Mouse (Mus musculus) heart, embryonic 15.5 days (tissue): ENCODE measurements around the gene Coq10a. TPM values are rescaled to one million over a fixed set of nuclear protein-coding genes. Genes with fewer than 3 reads are reported as not detected.

Experiments
- ATAC-seq: fragments of 200-750 bp; cut with Nextera tagmentation; replicated peaks from 2 replicates; pipeline ENCODE4 v1.8.0; 2017; ENCODE audit warnings: low read depth, moderate TSS enrichment; ENCODE audit not compliant: insufficient number of reproducible peaks, insufficient read depth, low FRiP score
- H3K27ac ChIP-seq: fragments of 300-500 bp; sonication (generic); 2 replicates; pipeline ENCODE4 v1.5.1; 2015; ENCODE audit warnings: mild to moderate bottlenecking, inconsistent platforms
- H3K27me3 ChIP-seq: fragments of 300-500 bp; sonication (generic); 2 replicates; pipeline ENCODE4 v1.6.1; 2015; ENCODE audit warnings: inconsistent platforms
- H3K36me3 ChIP-seq: fragments of 300-500 bp; sonication (generic); 2 replicates; pipeline ENCODE4 v1.6.1; 2015; ENCODE audit warnings: mild to moderate bottlenecking, inconsistent platforms
- H3K4me1 ChIP-seq: fragments of 300-500 bp; sonication (generic); replicated peaks from 2 replicates; pipeline ENCODE4 v1.6.1; 2015; ENCODE audit warnings: inconsistent platforms
- H3K4me2 ChIP-seq: fragments of 300-500 bp; sonication (generic); 2 replicates; pipeline ENCODE4 v1.6.1; 2015; ENCODE audit warnings: inconsistent platforms, mild to moderate bottlenecking, moderate library complexity
- H3K4me3 ChIP-seq: fragments of 300-500 bp; sonication (generic); 2 replicates; pipeline ENCODE4 v1.5.1; 2015; ENCODE audit warnings: mild to moderate bottlenecking, inconsistent platforms
- H3K9ac ChIP-seq: fragments of 300-500 bp; sonication (generic); 2 replicates; pipeline ENCODE4 v1.6.1; 2015; ENCODE audit warnings: mild to moderate bottlenecking, inconsistent platforms
- H3K9me3 ChIP-seq: fragments of 300-500 bp; sonication (generic); replicated peaks from 2 replicates; pipeline ENCODE4 v1.6.1; 2016; ENCODE audit warnings: inconsistent platforms
- WGBS: fragments of 180-500 bp; shearing (Covaris S2); methylation state at CpG from one replicate; pipeline ENCODE4 v1.1.7; 2015; ENCODE audit warnings: mixed read lengths; 5-methylcytosine and 5-hydroxymethylcytosine counted together
- polyA plus RNA-seq: library from polyadenylated mRNA; unstranded; fragments of >200 nt; fragmentation: Nextera tagmentation; extraction: Ambion mirVana; gene quantifications from 2 replicates; pipeline ENCODE4 v1.2.1, GENCODE M21; 2015

Coq10a gene
- polyA plus RNA-seq, 1 experiment from 2014 or later: 17.0 TPM

DNA sequence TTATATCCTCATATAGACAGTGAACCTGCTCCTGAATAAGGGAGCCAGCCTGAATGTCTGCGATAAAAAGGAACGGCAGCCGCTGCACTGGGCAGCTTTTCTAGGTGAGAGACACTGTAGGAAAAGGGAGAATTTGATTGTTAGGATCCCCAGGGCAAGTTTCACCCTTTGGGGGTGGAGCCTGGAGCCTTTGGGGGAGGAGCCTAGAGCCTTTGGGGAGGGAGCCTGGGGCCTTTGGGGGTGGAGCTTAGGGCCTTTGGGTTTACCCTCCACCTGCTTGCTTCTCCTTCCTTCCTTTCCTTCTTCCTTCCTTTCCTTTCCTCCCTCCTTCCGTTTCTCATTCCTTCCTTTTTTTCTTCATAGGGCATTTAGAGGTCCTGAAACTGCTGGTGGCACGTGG lies 11.8 kb upstream of the Coq10a start:
- no peaks in the 10 kb centered on the region for H3K27me3 ChIP-seq
- H3K36me3 ChIP-seq: peaks cover 70% of the 10 kb centered on the region
- no peak overlapping the region for H3K27ac ChIP-seq
- no peaks in the 10 kb centered on the region for H3K9me3 ChIP-seq
- no peak overlapping the region for H3K4me2 ChIP-seq
- WGBS: 89% methylated on average over 5 of the region's 5 CpGs
- ATAC-seq: no peak
- no peak overlapping the region for H3K9ac ChIP-seq
- H3K4me3 ChIP-seq: no peak overlapping the region
- H3K4me1 ChIP-seq: peaks cover 24% of the 10 kb centered on the region

DNA sequence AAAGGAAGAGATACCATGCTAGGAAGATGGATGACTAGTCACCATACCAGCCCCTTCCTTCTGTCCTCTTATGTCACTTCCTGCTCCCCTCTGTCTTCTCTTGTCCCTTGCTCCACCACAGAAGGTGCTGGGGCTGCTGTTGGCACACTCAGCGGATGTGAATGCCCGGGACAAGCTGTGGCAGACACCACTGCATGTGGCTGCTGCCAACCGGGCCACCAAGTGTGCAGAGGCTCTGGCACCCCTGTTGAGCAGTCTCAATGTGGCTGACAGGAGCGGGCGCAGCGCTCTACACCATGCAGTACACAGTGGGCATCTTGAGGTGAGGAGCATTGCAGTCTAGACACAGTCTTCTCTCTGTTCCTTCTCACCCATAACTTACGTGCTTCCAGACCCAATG lies 10.5 kb upstream of the Coq10a start:
- no peak overlapping the region for H3K9ac ChIP-seq
- H3K4me1 ChIP-seq: peaks cover 24% of the 10 kb centered on the region
- H3K27ac ChIP-seq: no peak overlapping the region
- no peak overlapping the region for H3K4me3 ChIP-seq
- H3K36me3 ChIP-seq: peaks cover 57% of the 10 kb centered on the region
- no peaks in the 10 kb centered on the region for H3K9me3 ChIP-seq
- H3K4me2 ChIP-seq: no peak overlapping the region
- H3K27me3 ChIP-seq: no peaks in the 10 kb centered on the region
- WGBS: 94% methylated on average over 7 of the region's 7 CpGs
- ATAC-seq: no peak

DNA sequence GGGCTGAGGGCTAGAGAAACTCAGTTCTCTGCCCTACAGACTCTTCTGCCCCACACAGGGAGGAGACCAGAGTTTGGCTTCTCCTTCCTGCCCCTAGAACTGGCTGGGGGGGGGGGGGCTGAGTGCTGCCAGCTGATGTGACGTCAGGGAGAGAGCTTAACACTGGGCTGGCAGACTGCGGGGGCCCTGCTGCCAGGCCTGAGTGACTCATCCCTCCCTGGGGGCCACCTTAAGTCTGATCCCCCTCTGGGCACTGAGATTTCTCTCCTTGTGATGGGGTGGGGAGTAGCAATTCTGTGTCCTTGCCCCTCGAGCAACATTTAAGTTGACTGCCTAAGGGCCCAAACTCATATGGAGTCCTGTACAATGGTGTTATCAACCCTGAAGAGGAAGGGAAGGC lies 9.7 kb upstream of the Coq10a start:
- Histone ChIP-seq H3K36me3 (peaks cover 49% of the 10 kb centered on the region), H3K9me3 (no peaks in the 10 kb centered on the region), H3K9ac (peak overlapping the region; percentile 98), H3K4me3 (peak overlapping the region; percentile 85), H3K27me3 (no peaks in the 10 kb centered on the region), H3K4me2 (peak overlapping the region; percentile 90), H3K4me1 (peaks cover 24% of the 10 kb centered on the region), H3K27ac (no peak overlapping the region)
- no peak for ATAC-seq
- 55% methylated on average over 3 of the region's 3 CpGs for WGBS

DNA sequence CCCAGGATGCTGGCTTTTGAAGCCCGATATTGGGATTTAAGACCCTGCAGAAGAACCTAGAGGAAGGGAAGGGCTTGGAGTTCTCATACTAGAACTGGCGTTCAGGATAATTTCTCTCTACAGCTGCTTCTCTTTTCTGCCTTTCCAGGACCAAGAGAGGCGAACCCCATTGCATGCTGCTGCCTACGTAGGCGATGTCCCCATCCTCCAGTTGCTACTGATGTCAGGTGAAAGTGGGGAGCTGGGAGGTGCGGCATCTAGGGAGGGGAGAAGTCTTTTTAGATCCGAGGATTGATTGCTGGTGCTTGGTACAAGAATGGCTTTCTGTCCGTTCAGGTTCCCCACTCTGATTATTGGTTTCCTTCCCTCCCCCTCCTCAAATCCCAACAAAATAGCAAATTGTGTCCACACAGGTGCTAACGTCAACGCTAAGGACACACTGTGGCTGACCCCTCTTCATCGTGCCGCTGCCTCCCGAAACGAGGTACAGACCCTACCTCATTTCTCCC lies 9.2 kb upstream of the Coq10a start:
- peak overlapping the region; percentile 85 for H3K4me3 ChIP-seq
- H3K9ac ChIP-seq: peak overlapping the region; percentile 98
- no peaks in the 10 kb centered on the region for H3K27me3 ChIP-seq
- peaks cover 29% of the 10 kb centered on the region for H3K4me1 ChIP-seq
- H3K9me3 ChIP-seq: no peaks in the 10 kb centered on the region
- no peak for ATAC-seq
- peaks cover 45% of the 10 kb centered on the region for H3K36me3 ChIP-seq
- 64% methylated on average over 14 of the region's 14 CpGs for WGBS
- peak overlapping the region; percentile 90 for H3K4me2 ChIP-seq
- H3K27ac ChIP-seq: peak overlapping the region; percentile 96

DNA sequence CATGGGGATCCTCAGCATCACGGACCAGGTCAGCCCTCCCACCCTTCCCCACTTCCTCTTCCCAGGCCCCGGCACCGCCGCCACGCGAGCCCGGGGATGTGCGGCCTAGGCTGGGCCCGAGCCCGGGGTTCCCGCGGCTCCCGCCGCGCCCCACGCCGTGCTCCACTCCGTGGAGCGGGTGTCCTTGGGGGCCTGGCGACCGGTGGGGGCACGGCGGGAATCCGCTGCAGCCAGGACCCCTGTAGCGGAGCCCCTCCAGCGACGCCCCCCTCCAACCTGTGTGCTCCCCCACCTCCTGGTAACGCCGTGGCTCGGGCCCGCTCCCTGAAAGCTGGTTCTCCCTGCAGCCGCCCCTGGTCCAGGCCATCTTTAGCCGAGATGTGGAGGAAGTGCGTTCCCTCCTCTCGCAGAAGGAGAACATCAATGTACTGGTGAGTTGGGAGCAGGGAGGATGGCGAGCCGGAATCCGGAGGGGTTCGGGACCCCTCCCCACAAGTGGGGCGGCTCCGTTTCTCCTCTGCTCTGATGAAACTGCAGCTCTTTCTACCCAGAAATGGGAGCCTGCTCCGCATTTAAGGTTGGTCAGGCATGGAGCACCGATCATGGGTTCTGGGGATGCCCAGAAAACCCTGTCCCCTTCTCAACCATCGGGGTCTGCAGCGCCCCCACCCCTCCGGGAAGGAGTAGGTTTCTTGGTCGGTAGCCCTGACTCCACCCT lies 8.6 kb upstream of the Coq10a start:
- H3K4me2 ChIP-seq: peak overlapping the region; percentile 90
- peaks cover 39% of the 10 kb centered on the region for H3K36me3 ChIP-seq
- peak overlapping the region; percentile 96 for H3K27ac ChIP-seq
- H3K4me3 ChIP-seq: peak overlapping the region; percentile 85
- H3K9ac ChIP-seq: peak overlapping the region; percentile 98
- H3K4me1 ChIP-seq: peaks cover 32% of the 10 kb centered on the region
- H3K27me3 ChIP-seq: no peaks in the 10 kb centered on the region
- peak; percentile 65 for ATAC-seq
- H3K9me3 ChIP-seq: no peaks in the 10 kb centered on the region
- 0% methylated on average over 47 of the region's 47 CpGs for whole genome bisulfite sequencing

DNA sequence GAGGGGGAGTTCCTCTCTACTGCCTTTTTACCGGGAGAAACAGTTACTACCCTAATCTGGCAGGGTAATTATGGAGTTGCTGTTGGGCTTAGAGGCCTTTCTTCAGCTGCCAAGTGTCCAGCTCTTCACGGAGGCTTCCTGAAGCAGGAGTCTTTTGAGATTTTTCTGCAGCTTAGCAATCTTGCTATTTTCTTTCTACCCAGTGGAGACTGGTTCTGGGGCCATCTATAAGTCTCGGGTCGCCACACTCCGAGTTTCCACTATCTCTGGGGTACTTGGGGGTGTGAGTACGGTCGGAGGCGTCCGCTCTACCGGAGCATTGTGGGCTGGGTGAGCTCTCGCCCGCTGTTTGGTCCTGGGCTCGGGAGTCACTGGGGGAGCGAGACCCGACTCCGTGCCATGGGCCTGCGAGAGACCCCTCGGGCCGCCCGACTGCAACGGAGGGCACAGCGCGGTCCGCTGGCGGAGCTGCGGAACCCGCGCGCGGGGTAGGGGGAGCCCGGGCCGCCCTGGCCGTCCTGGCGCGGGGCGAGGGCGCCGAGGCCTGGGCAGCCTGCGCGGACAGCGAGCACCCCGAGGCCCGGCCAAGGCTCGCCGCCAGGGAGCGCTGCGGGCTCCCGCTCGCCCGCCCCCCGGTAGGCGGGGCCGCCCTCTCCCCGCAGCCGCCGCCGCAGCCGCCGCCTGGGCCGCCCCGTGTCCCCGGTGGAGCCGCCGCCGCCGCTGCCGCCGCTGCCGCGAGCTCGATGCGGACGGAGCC lies 7.8 kb upstream of the Coq10a start, which contains the start of gene Ankrd52:
TSS of gene Ankrd52 (plus strand) at position 661 of the 757 bp plus-strand sequence.
- H3K4me3 ChIP-seq: peak within 1 kb of the TSS; percentile 85
- no peaks in the 10 kb centered on the region for H3K27me3 ChIP-seq
- H3K36me3 ChIP-seq: peaks cover 31% of the 10 kb centered on the region
- peak within 1 kb of the TSS; percentile 96 for H3K27ac ChIP-seq
- ATAC-seq: peak; percentile 92
- H3K4me2 ChIP-seq: peak within 1 kb of the TSS; percentile 90
- H3K9me3 ChIP-seq: no peaks in the 10 kb centered on the region
- H3K4me1 ChIP-seq: peaks cover 32% of the 10 kb centered on the region
- WGBS: 0% methylated on average over 59 of the region's 73 CpGs
- peak within 1 kb of the TSS; percentile 98 for H3K9ac ChIP-seq

DNA sequence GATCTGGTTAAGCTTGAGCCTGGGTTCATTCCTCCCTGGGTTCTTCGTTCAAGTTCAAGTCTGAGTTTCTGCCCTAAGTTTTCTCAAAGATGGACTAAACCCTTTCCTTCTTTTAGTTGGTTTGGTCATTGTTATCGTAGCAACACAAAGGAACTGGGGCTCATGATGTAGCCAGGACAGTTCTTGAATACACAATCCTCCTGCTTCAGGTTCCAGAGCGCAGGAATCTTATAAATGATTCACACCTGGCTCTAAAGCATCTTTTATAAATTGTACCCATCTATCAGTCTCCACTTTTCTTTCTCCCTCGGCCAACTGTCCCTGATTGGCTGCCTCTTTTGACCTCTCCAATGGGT lies 7.3 kb upstream of the Coq10a start:
- Histone ChIP-seq H3K27ac (peak overlapping the region; percentile 96), H3K4me1 (peaks cover 32% of the 10 kb centered on the region), H3K36me3 (peaks cover 26% of the 10 kb centered on the region), H3K27me3 (no peaks in the 10 kb centered on the region), H3K4me2 (peak overlapping the region; percentile 90), H3K9ac (peak overlapping the region; percentile 98; the same call in 1 of the 2 replicates), H3K9me3 (no peaks in the 10 kb centered on the region), H3K4me3 (peak overlapping the region; percentile 85)
- 52% methylated on average over 4 of the region's 4 CpGs for WGBS
- ATAC-seq: no peak

DNA sequence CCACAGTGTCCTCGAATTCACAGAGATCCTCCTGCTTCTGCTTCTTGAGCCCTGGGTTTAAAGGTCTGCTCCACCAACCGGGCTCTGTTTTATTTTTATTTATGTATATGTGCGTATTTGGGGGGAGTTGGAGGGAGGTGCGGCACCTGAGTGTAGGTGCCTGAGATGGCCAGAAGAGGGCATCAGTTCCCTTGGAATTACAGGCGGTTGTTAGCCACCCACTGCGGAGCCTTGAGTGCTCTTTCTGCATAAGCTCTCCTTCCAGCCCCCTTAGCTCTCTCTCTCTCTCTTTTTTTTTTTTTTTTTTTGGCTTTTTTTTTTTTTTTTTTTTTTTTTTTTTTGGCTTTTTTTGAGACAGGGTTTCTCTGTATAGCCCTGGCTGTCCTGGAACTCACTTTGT lies 5.6 kb upstream of the Coq10a start:
- H3K27me3 ChIP-seq: no peaks in the 10 kb centered on the region
- H3K4me1 ChIP-seq: peaks cover 34% of the 10 kb centered on the region
- no peak for ATAC-seq
- H3K9ac ChIP-seq: no peak overlapping the region
- H3K9me3 ChIP-seq: no peaks in the 10 kb centered on the region
- H3K36me3 ChIP-seq: peaks cover 10% of the 10 kb centered on the region
- H3K27ac ChIP-seq: no peak overlapping the region
- H3K4me3 ChIP-seq: no peak overlapping the region
- 79% methylated on average over 6 of the region's 6 CpGs for WGBS
- no peak overlapping the region for H3K4me2 ChIP-seq

DNA sequence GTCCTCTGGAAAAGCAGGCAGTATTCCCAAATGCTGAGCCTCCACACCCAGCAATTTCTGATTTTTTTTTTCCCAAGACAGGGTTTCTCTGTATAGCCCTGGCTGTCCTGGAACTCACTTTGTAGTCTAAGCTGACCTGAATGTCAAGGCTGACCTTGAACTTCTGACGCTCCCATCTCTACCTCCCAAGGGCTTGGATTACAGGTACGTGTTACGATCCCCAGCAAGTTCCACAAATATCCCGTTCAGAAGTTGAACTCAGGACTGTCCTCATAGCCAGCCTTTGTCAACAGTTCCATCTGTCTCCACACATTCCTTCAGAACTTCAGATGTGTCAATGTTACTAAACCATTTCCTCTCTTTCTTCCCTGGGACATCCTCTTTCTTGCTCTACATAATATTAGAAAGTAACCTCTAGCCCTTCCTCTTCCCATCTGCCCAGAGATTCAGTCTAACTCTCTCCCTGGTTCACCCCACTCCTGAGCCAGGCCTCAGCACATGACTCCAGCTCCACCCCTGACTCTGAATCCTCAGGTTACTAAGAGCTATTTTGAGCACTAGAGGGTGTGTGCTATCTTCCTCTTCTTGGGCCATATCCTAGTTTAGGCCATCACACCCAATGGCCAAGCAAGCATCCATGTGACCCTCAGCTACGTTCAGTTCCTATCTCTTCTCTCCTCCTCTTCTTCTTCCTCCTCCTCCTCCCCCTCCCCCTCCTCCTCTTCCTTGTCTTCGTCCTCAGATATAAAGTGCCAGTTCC lies 4.4 kb upstream of the Coq10a start:
- no peak overlapping the region for H3K4me3 ChIP-seq
- H3K4me1 ChIP-seq: peaks cover 26% of the 10 kb centered on the region
- 49% methylated on average over 6 of the region's 6 CpGs for WGBS
- H3K27me3 ChIP-seq: no peaks in the 10 kb centered on the region
- no peak overlapping the region for H3K4me2 ChIP-seq
- H3K36me3 ChIP-seq: no peaks in the 10 kb centered on the region
- no peak for ATAC-seq
- peak overlapping the region; percentile 23 for H3K27ac ChIP-seq
- no peak overlapping the region for H3K9ac ChIP-seq
- H3K9me3 ChIP-seq: no peaks in the 10 kb centered on the region

DNA sequence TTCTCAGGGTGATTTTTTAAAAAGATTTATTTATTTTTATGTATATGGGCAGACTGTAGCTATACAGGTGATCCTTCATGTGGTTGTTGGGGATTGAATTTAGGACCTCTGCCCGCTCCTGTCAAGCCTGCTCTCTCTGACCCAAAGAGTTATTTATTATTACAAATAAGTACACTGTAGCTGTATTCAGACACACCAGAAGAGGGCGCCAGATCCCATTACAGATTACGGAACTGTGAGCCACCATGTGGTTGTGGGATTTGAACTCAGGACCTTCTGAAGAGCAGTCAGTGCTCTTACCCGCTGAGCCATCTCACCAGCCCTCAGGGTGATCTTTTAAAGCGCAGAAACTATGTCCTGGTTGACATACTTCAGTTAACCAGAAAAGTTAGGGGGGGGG lies 3.3 kb upstream of the Coq10a start:
- 81% methylated on average over 5 of the region's 5 CpGs for WGBS

DNA sequence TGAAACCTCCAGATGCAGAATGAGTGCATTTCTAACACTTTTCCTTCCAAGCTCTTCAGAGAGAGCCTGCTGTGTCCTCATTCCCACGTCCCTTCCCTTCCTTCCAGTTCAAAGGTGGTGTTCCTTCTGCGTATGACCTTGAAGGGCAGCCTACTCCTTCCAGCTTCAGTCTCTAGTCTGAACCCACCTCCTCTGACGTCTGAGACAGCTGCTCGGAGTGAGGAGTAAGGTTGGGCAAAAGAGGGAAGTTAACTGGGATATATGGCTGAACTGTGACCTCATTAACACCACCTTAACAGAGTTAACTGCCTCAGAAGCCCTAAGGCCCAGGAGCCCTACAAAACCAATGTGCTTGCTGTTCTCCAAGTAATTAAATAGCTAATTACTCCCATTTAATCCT lies 1.8 kb upstream of the Coq10a start:
- WGBS: 65% methylated on average over 4 of the region's 4 CpGs
- H3K4me3 ChIP-seq: no peak overlapping the region
- H3K4me2 ChIP-seq: no peak overlapping the region
- peaks cover under 1% of the 10 kb centered on the region; the same call in 1 of the 2 replicates for H3K36me3 ChIP-seq
- H3K27ac ChIP-seq: no peak overlapping the region
- no peaks in the 10 kb centered on the region for H3K27me3 ChIP-seq
- H3K9me3 ChIP-seq: no peaks in the 10 kb centered on the region
- no peak overlapping the region for H3K9ac ChIP-seq
- H3K4me1 ChIP-seq: peaks cover 23% of the 10 kb centered on the region
- no peak for ATAC-seq

More for the DNA sequence above, 3.3 kb upstream of the Coq10a start:
- Histone ChIP-seq H3K4me3 (no peak overlapping the region), H3K9ac (no peak overlapping the region), H3K9me3 (no peaks in the 10 kb centered on the region), H3K36me3 (no peaks in the 10 kb centered on the region), H3K4me2 (no peak overlapping the region), H3K27ac (no peak overlapping the region), H3K27me3 (no peaks in the 10 kb centered on the region), H3K4me1 (peaks cover 29% of the 10 kb centered on the region)
- ATAC-seq: no peak
